Mouse (Mus musculus) kidney, adult 10 weeks (tissue): Measurements from ENCODE around the gene Gm49392. TPM values are rescaled to one million over a fixed set of nuclear protein-coding genes. Genes with fewer than 3 reads are reported as not detected.

ENCODE experiments used
- polyA plus RNA-seq: library from polyadenylated mRNA; stranded (reverse); fragments of 350-450 nt; fragmentation: Illumina TruSeq; extraction: RNeasy Lipid Tissue Mini Kit (QIAGEN cat#74804); gene quantifications from one replicate; pipeline ENCODE4 v1.2.3, GENCODE M21; 2014; ENCODE audit warnings: low read depth, low replicate concordance

Gene Gm49392
- polyA plus RNA-seq, result not detected

DNA sequence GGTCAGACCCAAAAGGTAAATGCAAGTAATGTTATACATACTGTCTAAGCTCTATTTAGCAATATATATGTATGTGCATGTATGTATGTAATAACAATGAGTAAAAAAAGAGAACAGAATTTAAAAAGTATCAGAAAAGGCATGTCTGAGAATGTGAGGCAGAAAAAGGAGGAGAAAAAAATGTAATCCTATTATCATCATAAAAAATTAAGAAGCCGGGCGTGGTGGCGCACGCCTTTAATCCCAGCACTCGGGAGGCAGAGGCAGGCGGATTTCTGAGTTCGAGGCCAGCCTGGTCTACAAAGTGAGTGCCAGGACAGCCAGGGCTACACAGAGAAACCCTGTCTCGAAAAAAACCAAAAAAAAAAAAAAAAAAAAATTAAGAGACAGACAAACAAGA lies at the start of gene Gm49392:
Gene Gm49392, minus strand, starts transcription at position 101 of the 400 bp plus-strand sequence.

DNA sequence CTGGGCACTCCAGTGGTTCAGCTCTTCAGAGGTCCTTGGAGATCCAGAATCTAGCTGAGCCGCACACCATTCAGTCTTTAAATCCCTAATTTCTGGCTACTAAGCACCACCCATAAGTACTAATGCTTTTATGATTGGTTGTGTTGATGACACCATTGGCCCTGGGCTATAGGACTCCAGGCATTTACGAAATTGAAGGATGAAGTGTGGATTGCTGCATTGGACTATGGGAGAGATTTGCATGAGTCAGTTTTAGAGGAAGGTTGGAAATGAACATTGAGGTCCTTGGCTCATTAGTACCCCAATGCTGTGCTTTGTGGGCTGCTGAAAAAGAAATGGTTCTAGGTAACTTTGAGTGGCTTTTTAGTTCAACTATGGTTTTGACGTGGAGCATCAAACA lies 45.2 kb upstream of the Gm49392 start, which contains the start of gene Tpbpa:
Gene Tpbpa, minus strand, starts transcription at position 101 of the 400 bp plus-strand sequence.

DNA sequence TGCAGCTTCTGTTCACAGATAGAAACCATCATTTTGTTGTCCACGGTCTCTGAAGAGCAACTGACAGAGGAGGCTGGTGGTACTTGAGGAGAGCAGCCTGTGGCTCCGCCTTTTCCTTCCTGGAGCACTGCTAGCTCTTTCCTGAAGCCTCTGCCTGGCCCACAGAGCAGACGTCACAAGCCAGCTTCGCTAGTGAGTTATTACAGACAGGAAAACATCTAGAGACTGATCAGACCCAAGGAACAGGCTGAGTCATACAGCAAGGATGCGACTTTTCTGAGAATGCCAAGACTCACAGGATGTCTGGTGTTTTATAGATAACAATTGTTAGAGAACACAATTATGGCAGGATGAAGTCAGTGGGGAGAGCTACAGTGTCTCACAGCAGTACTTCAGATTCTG lies 39.8 kb upstream of the Gm49392 start, which contains the start of the genes Gm49391 and Ctla2a:
Gene Gm49391, minus strand, starts transcription at position 72 of the 402 bp plus-strand sequence.
Gene Ctla2a, minus strand, starts transcription at position 126 of the 402 bp plus-strand sequence.

DNA sequence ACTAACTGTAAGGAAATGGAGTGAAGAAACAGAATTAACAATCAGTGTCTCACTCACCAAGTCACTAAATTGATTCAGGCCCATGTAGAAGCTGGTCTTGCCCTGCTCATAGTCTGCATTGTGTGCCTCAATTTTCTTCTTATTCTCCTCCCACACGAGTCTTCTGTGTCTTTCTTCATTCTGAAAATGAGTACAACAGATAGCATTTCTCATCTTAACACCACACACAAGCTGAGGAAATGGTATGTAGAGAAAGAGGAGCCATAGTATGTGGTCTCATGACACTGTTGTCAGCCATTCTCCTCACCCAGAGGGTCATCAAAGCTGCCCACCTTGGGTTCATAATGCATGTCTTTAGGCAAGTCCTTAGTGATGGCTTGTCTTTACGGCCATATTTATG lies 38.8 kb upstream of the Gm49392 start, which contains the start of gene Gm49393:
Gene Gm49393, minus strand, starts transcription at position 101 of the 400 bp plus-strand sequence.

DNA sequence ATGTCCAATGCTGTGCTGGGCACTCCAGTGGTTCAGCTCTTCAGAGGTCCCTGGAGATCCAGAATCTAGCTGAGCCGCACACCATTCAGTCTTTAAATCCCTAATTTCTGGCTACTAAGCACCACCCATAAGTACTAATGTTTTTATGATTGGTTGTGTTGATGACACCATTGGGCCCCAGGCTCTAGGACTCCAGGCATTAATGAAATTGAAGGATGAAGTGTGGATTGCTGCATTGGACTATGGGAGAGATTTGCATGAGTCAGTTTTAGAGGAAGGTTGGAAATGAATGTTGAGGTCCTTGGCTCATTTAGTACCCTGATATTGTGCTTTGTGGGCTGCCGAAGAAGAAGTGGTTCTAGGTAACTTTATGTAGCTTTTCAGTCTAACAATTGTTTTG lies 8.1 kb upstream of the Gm49392 start, which contains the start of gene Tpbpb:
Gene Tpbpb, minus strand, starts transcription at position 101 of the 400 bp plus-strand sequence.

DNA sequence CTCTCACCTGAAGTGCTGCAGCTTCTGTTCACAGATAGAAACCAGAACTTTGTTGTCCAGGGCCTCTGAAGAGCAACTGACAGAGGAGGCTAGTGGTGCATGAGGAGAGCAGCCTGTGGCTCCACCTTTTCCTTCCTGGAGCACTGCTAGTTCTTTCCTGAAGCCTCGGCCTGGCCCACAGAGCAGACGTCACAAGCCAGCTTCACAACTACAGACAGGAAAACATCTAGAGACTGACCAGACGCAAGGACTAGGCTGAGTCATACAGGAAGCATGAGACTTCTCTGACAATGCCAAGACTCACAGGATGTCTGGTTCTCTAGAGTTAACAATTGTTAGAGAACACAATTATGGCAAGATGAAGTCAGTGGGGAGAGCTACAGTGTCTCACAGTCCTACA lies 634 bp upstream of the Gm49392 start, which contains the start of gene Ctla2b:
Gene Ctla2b, minus strand, starts transcription at position 120 of the 400 bp plus-strand sequence.

DNA sequence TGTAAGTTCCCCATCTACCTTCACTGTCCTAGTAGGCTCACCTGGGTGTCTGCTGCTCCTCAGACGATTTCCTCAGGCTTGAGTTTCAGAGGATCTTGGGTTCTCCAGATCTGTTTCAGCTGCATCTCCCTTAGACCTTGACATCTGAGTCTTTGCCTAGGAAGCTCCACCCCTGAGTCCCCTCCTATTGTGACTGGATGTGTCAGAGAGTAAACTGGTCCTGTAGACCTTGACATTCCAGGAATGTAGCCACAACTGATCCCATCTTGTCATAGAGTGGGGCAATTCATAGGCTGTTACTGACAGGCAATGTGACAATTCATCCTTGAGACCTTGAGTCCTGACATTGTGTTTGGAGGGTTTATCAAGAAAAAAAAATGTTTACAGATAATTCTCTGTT lies 32.4 kb downstream of the Gm49392 start, which contains the start of gene 4930486L24Rik:
Gene 4930486L24Rik, minus strand, starts transcription at position 195 of the 400 bp plus-strand sequence.

DNA sequence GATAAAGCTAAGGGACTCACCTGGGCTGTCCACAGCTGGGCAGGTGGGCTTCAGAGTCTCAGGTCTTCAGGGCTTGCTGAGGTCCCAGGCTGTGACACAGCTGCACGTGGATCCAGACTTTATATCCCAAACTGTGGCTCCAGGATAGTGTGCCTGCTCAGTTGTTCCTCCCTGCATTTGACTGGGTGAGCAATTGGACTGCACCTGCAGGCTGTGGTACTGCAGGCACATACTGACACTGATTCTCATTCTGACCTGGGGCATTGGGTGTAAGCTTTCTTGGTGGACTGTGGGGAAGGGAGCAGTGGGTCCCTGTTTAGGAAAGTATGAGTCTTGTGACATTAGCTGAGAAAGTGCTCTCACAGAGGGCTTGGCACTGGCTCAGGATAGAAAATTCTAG lies 93.9 kb downstream of the Gm49392 start, which contains the start of gene Ctsll3:
Gene Ctsll3, minus strand, starts transcription at position 101 of the 400 bp plus-strand sequence.

Other genes with a start within 250 kb of the Gm49392 start
- gene BC051665, start 110.5 kb downstream of the Gm49392 start, polyA plus RNA-seq, result not detected
- not detected for gene Ctsll3, start 94.0 kb downstream of the Gm49392 start, polyA plus RNA-seq
- gene 4930486L24Rik, start 32.4 kb downstream of the Gm49392 start, polyA plus RNA-seq, result not detected
- 2.2 TPM for gene Ctla2b, start 553 bp upstream of the Gm49392 start, polyA plus RNA-seq
- not detected for gene Tpbpb, start 8.0 kb upstream of the Gm49392 start, polyA plus RNA-seq
- gene Gm49393, start 38.7 kb upstream of the Gm49392 start, polyA plus RNA-seq, result 2.3 TPM
- 5.3 TPM for gene Gm49391, start 39.7 kb upstream of the Gm49392 start, polyA plus RNA-seq
- 34.5 TPM for gene Ctla2a, start 39.7 kb upstream of the Gm49392 start, polyA plus RNA-seq
- not detected for gene Tpbpa, start 45.1 kb upstream of the Gm49392 start, polyA plus RNA-seq
- gene Ctsj, start 109.1 kb upstream of the Gm49392 start, polyA plus RNA-seq, result not detected
- not detected for gene Ctsq, start 143.7 kb upstream of the Gm49392 start, polyA plus RNA-seq